Mouse (Mus musculus) liver, adult 10 weeks (tissue): ENCODE data around the gene Ctcf. TPM values are rescaled to one million over a fixed set of nuclear protein-coding genes. Genes with fewer than 3 reads are reported as not detected.

Experiments
- polyA plus RNA-seq: library from polyadenylated mRNA; stranded (reverse); fragments of 350-450 nt; fragmentation: Illumina TruSeq; extraction: RNeasy Lipid Tissue Mini Kit (QIAGEN cat#74804); gene quantifications from one replicate; pipeline ENCODE4 v1.2.3, GENCODE M21; 2014; ENCODE audit warnings: low read depth, low replicate concordance

Gene Ctcf
- 30.2 TPM for polyA plus RNA-seq

GRCm38 (mm10) chr8:105636018-105636962 is at the start of gene Ctcf:
Gene Ctcf, plus strand, starts transcription at chr8:105636568.

DNA sequence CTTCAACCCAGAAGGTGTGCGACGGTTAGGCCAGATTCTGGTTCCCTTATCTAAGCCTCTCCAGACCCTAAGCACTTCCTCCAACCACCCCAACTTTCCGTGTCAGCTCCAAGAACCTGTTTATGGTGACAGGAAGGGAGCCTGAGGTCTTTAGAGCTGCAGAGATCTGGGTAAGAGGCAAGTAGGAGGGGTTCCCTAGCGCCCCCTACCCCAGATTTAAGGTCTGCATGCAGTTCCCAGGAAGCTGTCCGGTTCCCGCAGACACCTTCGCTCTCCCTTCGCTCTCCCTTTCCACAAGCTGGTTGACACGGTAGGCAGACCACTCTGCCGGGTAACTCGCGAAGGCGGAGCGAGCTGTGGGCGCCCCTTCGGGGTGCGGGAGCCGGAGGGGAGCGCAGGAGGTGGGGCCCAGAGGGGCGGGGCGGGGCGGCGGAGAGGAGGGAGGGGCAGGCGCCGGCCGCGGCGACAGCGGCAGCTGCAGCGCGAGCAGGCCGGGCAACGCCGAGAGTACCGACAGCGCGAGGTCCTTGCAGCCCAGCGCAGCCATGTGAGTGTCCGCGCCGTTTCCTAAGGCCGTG is 31.5 kb upstream of the Ctcf start, which contains the start of gene Ripor1:
TSS of gene Ripor1 (plus strand) at position 452 of the 578 bp plus-strand sequence.

DNA sequence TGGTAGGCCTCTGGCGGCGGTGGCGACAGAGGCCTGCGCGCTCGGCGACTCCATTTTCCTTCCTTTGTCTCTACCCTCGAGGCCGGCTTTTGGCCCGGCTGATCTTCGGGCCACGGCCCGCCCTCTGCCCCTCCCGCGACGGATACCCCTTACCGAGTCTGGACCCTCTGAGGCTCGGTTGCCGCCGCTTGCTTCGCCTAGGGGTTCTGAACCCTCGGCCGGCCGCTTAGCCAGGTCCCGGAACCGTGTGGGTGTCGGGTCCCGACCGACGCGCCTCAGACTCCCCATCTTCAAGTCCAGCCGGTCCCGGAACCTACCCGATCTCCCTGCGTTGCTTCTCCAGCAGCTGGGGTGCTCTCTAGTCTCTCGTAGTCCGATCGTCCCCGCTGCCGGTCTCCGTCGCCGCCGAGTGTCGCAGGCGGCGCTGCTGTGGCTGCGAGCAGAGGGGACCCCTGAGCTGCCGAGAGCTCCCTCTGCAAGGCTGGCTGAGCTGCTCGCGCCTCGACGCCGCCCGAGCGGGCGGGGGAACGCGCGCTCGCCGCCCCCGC is 669 bp downstream of the Ctcf start, which contains the start of gene Agrp:
TSS of gene Agrp (minus strand) at position 431 of the 548 bp plus-strand sequence.

DNA sequence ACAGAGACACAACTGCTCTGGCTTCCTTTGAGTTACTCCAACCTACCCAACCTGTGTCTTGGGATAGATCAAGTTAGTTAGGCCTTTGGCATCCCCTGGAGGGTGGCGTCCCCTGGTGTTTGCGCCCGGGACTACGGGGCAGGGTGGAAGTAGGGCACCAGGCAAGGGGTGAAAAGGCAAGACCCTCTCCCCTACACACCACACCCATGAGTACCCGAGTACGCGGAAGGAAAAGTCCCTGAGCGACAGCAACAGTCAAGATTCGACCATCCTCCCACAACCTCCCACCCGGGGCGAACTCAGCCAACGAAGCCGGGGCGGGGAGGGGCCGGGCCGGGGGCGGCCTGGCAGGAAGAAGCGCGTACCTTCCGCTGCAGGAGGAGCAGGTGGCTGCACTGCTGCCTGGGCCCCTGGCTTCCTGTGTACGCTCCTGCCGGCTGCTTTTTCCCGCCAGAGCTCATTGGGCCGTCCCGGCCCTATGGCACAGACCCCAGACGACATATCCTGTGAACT is 49.5 kb downstream of the Ctcf start, which contains the start of gene Carmil2:
TSS of gene Carmil2 (plus strand) at position 479 of the 513 bp plus-strand sequence.

DNA sequence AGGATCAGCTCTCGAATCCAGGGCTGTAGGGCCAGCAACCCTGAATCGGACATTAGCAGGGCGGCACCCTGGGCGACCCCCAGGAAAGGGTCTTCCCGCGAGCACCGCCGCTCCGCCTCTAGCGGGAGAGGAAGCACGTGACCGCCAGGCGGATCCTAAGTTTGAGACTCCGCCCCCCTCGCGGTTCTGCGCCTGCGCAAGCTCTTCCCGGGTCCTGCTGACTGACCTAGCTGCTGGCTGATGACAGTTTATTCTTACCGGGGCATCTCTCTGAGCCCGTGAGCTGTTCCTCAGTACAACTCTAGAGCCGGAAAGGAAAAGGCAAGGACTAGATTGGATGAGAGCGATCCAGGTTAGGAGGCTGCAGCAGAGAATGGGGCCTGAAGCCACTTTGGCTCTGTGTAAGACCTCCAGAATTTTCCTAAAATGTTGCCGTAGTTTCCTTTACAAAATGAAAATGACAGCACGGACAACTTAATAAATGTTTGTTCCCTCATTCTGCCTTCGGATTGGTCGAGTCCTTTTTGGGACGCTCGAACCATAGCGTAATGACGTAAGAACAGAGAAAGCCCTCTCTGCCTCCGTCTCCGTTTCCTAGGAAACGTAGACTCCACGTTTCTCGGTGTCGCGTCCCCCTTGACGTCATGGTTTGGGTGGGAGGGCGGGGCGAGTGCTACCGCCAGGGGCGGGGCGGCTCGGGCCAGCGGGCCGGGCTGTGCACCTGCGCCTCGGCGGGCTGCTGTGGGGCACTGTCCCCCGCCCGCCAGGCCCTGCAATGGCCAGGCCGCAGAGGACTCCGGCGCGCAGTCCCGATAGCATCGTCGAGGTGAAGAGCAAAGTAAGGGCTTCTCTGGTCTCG is 64.8 kb downstream of the Ctcf start, which contains the start of the genes Acd and Pard6a:
TSS of gene Acd (minus strand) at position 137 of the 859 bp plus-strand sequence.
TSS of gene Pard6a (plus strand) at position 183 of the 859 bp plus-strand sequence.

DNA sequence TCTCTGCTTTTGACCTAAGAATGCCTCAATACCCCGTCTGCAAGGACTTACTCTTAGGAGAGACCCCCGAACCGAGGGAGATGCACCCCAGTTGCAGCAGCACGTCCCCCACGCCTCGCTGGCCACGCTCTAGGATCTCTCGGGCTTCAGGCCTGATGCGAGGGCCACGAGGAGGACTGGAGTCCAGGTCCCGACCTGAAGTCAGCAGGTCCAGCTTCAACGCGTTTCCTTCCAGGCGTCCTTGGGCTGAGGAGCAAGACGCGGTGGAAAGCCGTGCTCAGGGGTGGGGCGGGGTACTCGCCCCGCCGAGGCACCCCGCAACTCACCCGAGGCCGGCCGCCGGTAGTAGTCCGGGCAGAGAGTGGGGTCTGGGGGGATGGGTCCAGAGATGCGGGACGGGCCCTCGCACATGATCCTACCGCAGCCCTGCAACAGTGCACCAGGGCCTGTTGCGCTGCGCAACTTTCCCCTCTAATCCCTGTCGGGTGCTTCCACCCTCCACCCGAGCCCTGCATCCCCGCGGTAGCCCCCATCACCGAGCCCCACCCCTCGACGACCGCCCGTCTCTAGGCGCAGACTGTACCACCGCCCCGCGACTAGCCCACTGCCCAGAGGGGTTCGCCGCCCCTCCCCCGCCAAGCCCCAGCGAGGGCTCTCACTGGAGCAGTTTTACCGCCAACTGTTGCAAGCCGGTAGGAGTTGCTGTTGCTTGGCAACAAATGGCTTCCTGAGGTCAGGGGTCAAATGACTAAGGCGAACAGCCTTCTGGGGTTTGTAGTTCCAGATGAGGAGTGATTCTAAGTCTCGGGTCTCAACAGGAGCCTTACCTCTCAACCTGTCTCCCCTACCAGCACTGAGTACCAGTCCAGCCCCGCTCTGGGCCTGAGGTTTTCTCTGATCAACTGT is 71.4 kb downstream of the Ctcf start, which contains the start of the genes 4933405L10Rik and Enkd1:
TSS of gene 4933405L10Rik (plus strand) at position 158 of the 906 bp plus-strand sequence.
TSS of gene Enkd1 (minus strand) at position 713 of the 906 bp plus-strand sequence.

Other genes with a start within 250 kb of the Ctcf start
- gene Kctd19, start 223.1 kb upstream of the Ctcf start, polyA plus RNA-seq, result not detected
- not detected for gene Lrrc36, start 223.0 kb upstream of the Ctcf start, polyA plus RNA-seq
- gene Tppp3, start 165.0 kb upstream of the Ctcf start, polyA plus RNA-seq, result not detected
- 0.29 TPM for gene Zdhhc1, start 139.7 kb upstream of the Ctcf start, polyA plus RNA-seq
- not detected for gene Hsd11b2, start 117.8 kb upstream of the Ctcf start, polyA plus RNA-seq
- 22.2 TPM for gene Atp6v0d1, start 70.5 kb upstream of the Ctcf start, polyA plus RNA-seq
- gene Ripor1, start 31.3 kb upstream of the Ctcf start, polyA plus RNA-seq, result 0.77 TPM
- gene Agrp, start 825 bp downstream of the Ctcf start, polyA plus RNA-seq, result not detected
- not detected for gene Carmil2, start 49.7 kb downstream of the Ctcf start, polyA plus RNA-seq
- gene Acd, start 64.5 kb downstream of the Ctcf start, polyA plus RNA-seq, result 1.8 TPM
- not detected for gene Pard6a, start 64.6 kb downstream of the Ctcf start, polyA plus RNA-seq
- not detected for gene 4933405L10Rik, start 71.1 kb downstream of the Ctcf start, polyA plus RNA-seq
- not detected for gene Enkd1, start 71.6 kb downstream of the Ctcf start, polyA plus RNA-seq
- gene Gfod2, start 122.1 kb downstream of the Ctcf start, polyA plus RNA-seq, result 0.69 TPM
- gene Ranbp10, start 190.8 kb downstream of the Ctcf start, polyA plus RNA-seq, result 14.9 TPM
- gene Tsnaxip1, start 191.2 kb downstream of the Ctcf start, polyA plus RNA-seq, result not detected
- 0.37 TPM for gene Cenpt, start 216.7 kb downstream of the Ctcf start, polyA plus RNA-seq
- 6.8 TPM for gene Thap11, start 218.6 kb downstream of the Ctcf start, polyA plus RNA-seq
- 30.8 TPM for gene Nutf2, start 224.0 kb downstream of the Ctcf start, polyA plus RNA-seq
- 2.3 TPM for gene Edc4, start 244.3 kb downstream of the Ctcf start, polyA plus RNA-seq